Mouse (Mus musculus): ENCODE measurements around the gene Shld1. TPM values are rescaled to one million over a fixed set of nuclear protein-coding genes. Genes with fewer than 3 reads are reported as not detected.

Gene Shld1
- polyA plus RNA-seq, 1 experiment from 2014 or later: 24.0 TPM

- no peak overlapping the region for H3K4me2 ChIP-seq (ENCODE audit: low read depth)
- no peak overlapping the region for H3K9ac ChIP-seq (ENCODE audit: low read length)
- no peaks in the 10 kb centered on the region for H3K27me3 ChIP-seq (ENCODE audit: control insufficient read depth, insufficient read depth, low read length)
- WGBS: 86% methylated on average over 19 of the region's 19 CpGs
- DNase-seq (ENCODE audit: low spot score): no peak
- H3K4me3 ChIP-seq (ENCODE audit: low read depth, low read length): no peak overlapping the region
- no peak for ATAC-seq (ENCODE audit: insufficient read depth, low FRiP score, low TSS enrichment)
- H3K36me3 ChIP-seq (ENCODE audit: control insufficient read depth, insufficient read depth, low read length): no peaks in the 10 kb centered on the region
- H3K9me3 ChIP-seq (ENCODE audit: control insufficient read depth, low read length): no peaks in the 10 kb centered on the region
- no peaks in the 10 kb centered on the region for H3K4me1 ChIP-seq (ENCODE audit: control insufficient read depth, insufficient read depth, low read length)
- no peak overlapping the region for H3K27ac ChIP-seq (ENCODE audit: low read depth, low read length)
Observed at GRCm38 (mm10) chr2:132793441-132794203, 106.9 kb downstream of the Shld1 start.

GRCm38 (mm10) chr2:132794204-132794586 is 107.5 kb downstream of the Shld1 start:
- ATAC-seq (ENCODE audit: insufficient read depth, low FRiP score, low TSS enrichment): no peak
- Histone ChIP-seq H3K27ac (ENCODE audit: low read depth, low read length) (no peak overlapping the region), H3K27me3 (ENCODE audit: control insufficient read depth, insufficient read depth, low read length) (no peaks in the 10 kb centered on the region), H3K9me3 (ENCODE audit: control insufficient read depth, low read length) (no peaks in the 10 kb centered on the region), H3K9ac (ENCODE audit: low read length) (no peak overlapping the region), H3K4me2 (ENCODE audit: low read depth) (no peak overlapping the region), H3K4me1 (ENCODE audit: control insufficient read depth, insufficient read depth, low read length) (no peaks in the 10 kb centered on the region), H3K4me3 (ENCODE audit: low read depth, low read length) (no peak overlapping the region), H3K36me3 (ENCODE audit: control insufficient read depth, insufficient read depth, low read length) (no peaks in the 10 kb centered on the region)
- 93% methylated on average over 7 of the region's 7 CpGs for WGBS
- DNase-seq (ENCODE audit: low spot score): no peak

Other genes with a start within 250 kb of the Shld1 start
- 44.5 and 47.0 TPM in 2 replicates for gene Gpcpd1, start 99.2 kb upstream of the Shld1 start, polyA plus RNA-seq (2014; fragmentation: Nextera tagmentation; extraction: Ambion mirVana)
- 14.5 and 15.9 TPM in 2 replicates for gene Chgb, start 94.3 kb downstream of the Shld1 start, polyA plus RNA-seq (2014; fragmentation: Nextera tagmentation; extraction: Ambion mirVana)
- 30.8 and 33.3 TPM in 2 replicates for gene Trmt6, start 129.1 kb downstream of the Shld1 start, polyA plus RNA-seq (2014; fragmentation: Nextera tagmentation; extraction: Ambion mirVana)
- gene Mcm8, start 129.2 kb downstream of the Shld1 start, polyA plus RNA-seq (2014; fragmentation: Nextera tagmentation; extraction: Ambion mirVana): 19.3 and 21.4 TPM in 2 replicates
- 25.6 and 27.9 TPM in 2 replicates for gene Crls1, start 159.7 kb downstream of the Shld1 start, polyA plus RNA-seq (2014; fragmentation: Nextera tagmentation; extraction: Ambion mirVana)
- gene Lrrn4, start 194.0 kb downstream of the Shld1 start, polyA plus RNA-seq (2014; fragmentation: Nextera tagmentation; extraction: Ambion mirVana): 0.21 and 0.24 TPM in 2 replicates